Mouse (Mus musculus) WW6 (cell line): Measurements from ENCODE around the gene P4hb.

Experiments used
- DNase-seq: peaks from one replicate; pipeline ENCODE4 v3.0.0-alpha.2; 2013; ENCODE audit warnings: low read depth, low spot score

P4hb gene

GRCm38 (mm10) chr11:120572752-120573584 lies at the start of gene P4hb:
Gene P4hb (minus strand): TSS chr11:120573253.
- peak; percentile 100 for DNase-seq

- no peak for DNase-seq
Measured at GRCm38 (mm10) chr11:120622805-120623204, 49.8 kb upstream of the P4hb start.

- DNase-seq = no peak
Measured at GRCm38 (mm10) chr11:120620195-120620594, 47.1 kb upstream of the P4hb start.

- DNase-seq = no peak
Measured at GRCm38 (mm10) chr11:120618619-120619535, 45.8 kb upstream of the P4hb start.

GRCm38 (mm10) chr11:120617519-120618112 lies 44.6 kb upstream of the P4hb start, which contains the start of gene Pcyt2:
Gene Pcyt2 (minus strand): TSS chr11:120617936.
- peak; percentile 96 for DNase-seq

- no peak for DNase-seq
Measured at GRCm38 (mm10) chr11:120616617-120617294, 43.7 kb upstream of the P4hb start.

- no peak for DNase-seq
Measured at GRCm38 (mm10) chr11:120615606-120616203, 42.7 kb upstream of the P4hb start.

GRCm38 (mm10) chr11:120615167-120615566 lies 42.1 kb upstream of the P4hb start:
- DNase-seq = no peak

GRCm38 (mm10) chr11:120613976-120614375 lies 40.9 kb upstream of the P4hb start:
- DNase-seq = no peak

GRCm38 (mm10) chr11:120613481-120613972 lies 40.5 kb upstream of the P4hb start:
- no peak for DNase-seq

- no peak for DNase-seq
Measured at GRCm38 (mm10) chr11:120612763-120613162, 39.7 kb upstream of the P4hb start.

GRCm38 (mm10) chr11:120610477-120611046 lies 37.5 kb upstream of the P4hb start:
- no peak for DNase-seq

- DNase-seq = no peak
Measured at GRCm38 (mm10) chr11:120609250-120609649, 36.2 kb upstream of the P4hb start.

- DNase-seq = no peak
Measured at GRCm38 (mm10) chr11:120608241-120609034, 35.4 kb upstream of the P4hb start, which contains the start of gene Npb. Gene Npb (plus strand): TSS chr11:120608477.

- DNase-seq = no peak
Measured at GRCm38 (mm10) chr11:120606764-120607163, 33.7 kb upstream of the P4hb start.

GRCm38 (mm10) chr11:120605667-120606066 lies 32.6 kb upstream of the P4hb start:
- no peak for DNase-seq

- DNase-seq = no peak
Measured at GRCm38 (mm10) chr11:120603545-120603944, 30.5 kb upstream of the P4hb start.

- DNase-seq = no peak
Measured at GRCm38 (mm10) chr11:120600716-120601115, 27.7 kb upstream of the P4hb start.

GRCm38 (mm10) chr11:120598990-120599549 lies 26.0 kb upstream of the P4hb start:
- DNase-seq = no peak
